Mouse (Mus musculus) brain, embryonic 14.5 days (tissue): ENCODE results near the gene Dpp7.

Experiments used
- CTCF ChIP-seq: fragments of 200-500 bp; IDR thresholded peaks from 2 replicates; pipeline ENCODE4 v1.5.1; 2012; ENCODE audit warnings: inconsistent platforms, mild to moderate bottlenecking, moderate library complexity, borderline replicate concordance; ENCODE audit not compliant: insufficient read depth, insufficient read length; ENCODE audit errors: extremely low read depth
- POLR2A ChIP-seq: fragments of 200-500 bp; IDR thresholded peaks from 2 replicates; pipeline ENCODE4 v1.6.1; 2012; ENCODE audit warnings: mild to moderate bottlenecking, inconsistent platforms, borderline replicate concordance; ENCODE audit not compliant: poor library complexity, insufficient read depth, insufficient read length, severe bottlenecking; ENCODE audit errors: extremely low read depth

DNA sequence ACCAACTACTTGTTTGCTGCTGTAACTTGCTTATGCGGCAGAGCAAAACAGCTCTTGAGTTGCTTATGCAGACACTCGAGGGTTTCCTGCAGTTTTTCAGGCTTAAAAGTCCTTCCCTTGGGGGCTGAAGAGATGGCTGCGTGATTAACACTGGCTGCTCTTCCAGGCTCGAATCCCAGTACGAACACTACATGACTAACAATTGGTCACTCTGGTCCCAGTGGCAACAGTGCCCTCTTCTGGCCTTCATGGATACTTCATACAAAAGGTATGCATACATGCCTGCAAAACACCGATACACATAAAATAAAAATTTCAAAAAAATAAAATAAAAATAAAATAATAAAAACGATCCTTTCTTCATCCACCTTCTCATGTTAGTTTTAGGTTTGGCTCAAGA lies 27.7 kb downstream of the Dpp7 start:
- TF ChIP-seq POLR2A (no peak), CTCF (peak; percentile 60)
